Mouse (Mus musculus): Measurements from ENCODE around the gene Cdon. TPM values are rescaled to one million over a fixed set of nuclear protein-coding genes. Genes with fewer than 3 reads are reported as not detected.

The Cdon gene
- total RNA-seq, 1 experiment from 2014 or later = 22.1 TPM

GRCm38 (mm10) chr9:35438286-35439061 lies 17.5 kb downstream of the Cdon start:
- DNase-seq = no peak

DNA sequence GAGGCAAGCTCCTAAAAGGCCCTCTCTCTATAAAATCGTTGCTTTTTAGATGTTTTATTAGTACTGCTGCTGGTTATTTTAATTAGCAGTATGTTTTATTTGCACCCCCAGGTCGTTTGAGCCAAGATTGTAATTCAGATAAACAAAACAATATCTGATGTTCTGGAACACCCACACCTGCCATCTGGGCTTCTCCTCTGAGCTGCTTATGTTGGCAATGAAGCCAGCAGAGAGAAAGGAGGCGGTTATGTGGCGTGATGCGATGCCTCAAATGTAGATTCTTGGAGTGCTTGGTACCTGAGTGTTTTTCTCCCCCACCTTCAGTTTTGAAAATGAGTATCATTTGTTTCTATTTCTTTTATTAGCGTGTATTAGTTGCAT lies 18.1 kb downstream of the Cdon start:
- no peak for DNase-seq

GRCm38 (mm10) chr9:35439754-35440153 lies 18.8 kb downstream of the Cdon start:
- DNase-seq = no peak

GRCm38 (mm10) chr9:35442476-35442875 lies 21.5 kb downstream of the Cdon start:
- no peak for DNase-seq

GRCm38 (mm10) chr9:35443618-35444511 lies 22.9 kb downstream of the Cdon start:
- no peak for DNase-seq

DNA sequence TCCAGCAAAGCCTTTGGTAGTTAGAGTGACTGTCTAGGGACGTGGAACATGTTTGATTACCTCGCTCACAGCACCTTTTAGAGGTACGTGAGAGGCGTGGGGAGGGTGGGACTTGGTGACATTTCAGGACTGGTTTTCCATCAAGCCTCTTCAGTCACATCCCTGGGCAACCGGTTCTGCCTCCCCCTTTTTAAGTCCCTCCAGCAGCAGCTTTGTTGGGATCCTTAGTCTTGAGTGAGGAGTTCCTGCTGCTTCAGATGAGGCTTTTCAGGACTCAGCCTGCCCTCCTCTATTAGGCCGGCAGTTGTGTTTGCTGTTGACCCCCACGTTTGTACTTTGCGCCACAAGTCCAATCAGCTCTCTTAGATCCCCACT lies 23.6 kb downstream of the Cdon start:
- DNase-seq = no peak

DNA sequence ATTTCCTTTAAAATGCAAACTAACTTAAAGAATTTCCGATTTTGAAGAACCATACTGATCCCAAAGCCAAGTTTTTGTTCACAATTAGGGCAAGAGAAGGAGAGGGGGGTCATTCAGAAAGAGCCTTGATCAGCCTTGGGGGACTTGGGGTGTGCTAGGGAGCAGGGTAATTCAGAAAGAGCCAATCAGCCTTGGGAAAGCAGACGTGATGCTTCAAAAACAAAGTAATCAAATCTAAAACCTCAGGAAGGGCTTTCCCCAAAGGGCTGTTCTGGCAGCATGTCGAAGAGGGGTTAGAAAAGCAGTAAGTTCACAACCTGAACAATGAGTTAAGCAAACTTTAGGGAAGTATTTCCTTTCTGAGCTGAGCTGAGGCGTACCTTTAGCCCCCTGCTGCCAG lies 26.0 kb downstream of the Cdon start:
- no peak for DNase-seq

DNA sequence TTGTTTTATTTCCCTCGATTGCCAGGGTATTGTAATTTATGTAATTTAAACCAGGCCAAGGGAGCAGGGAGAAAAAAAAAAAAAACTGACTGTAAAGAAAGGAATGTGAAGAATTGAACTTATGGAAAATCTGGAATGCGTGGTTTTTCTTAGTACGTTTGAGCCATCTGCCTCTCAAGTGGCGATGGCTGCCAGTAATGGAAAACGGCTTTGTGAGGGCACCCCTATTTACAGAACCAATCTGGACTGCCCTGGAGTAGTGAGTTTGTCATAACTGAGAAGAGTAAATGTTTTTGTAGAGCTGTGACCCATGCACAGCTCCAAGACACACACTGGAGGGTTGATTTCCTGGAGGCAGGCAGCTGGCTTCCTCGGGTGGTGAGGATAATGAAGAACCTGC lies 32.4 kb downstream of the Cdon start:
- DNase-seq = no peak

DNA sequence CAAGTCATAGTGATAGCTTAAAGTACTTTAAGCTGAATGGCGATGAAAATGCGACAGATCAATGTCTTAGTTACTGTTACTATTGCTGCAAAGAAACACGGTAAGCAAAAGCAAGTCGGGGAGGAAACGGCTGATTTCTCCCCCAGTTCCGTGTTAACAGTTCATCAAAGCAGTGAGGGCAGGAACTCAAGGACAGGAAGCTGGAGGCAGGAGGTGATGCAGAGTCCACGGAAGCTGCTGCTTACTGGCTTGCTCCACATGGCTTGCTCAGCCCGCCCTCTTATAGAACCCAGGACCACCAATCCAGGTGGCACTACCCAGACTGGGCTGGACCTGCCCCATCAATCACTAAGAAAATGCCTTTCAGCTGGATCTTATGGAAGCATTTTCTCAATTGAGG lies 38.7 kb downstream of the Cdon start:
- DNase-seq = no peak

- peak; percentile 12 for DNase-seq
These were observed 46.4 kb downstream of the Cdon start for GRCm38 (mm10) chr9:35467264-35467817.

- DNase-seq = no peak
These were observed 48.0 kb downstream of the Cdon start for GRCm38 (mm10) chr9:35468913-35469312.

GRCm38 (mm10) chr9:35474104-35474724 lies 53.3 kb downstream of the Cdon start:
- DNase-seq = no peak

DNA sequence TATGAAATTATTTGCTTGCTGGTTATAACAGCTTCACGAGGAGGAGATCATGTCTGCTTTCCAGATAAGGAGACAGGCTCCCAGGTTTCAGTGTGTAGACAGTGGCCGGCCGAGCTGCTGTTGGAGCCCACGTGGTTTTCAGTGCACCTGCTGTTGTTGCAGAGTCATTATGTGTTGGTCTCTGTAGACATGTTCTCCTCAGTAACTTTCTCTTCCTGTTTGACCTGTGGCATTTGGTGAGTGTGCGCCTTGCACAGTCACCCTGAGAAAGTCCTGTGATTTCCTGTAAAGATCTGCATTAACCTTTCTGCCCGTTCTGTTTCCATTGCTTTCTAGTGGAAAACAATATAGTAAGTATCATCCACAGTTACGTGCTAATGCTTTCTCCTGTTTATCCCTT lies 54.5 kb downstream of the Cdon start:
- no peak for DNase-seq

DNA sequence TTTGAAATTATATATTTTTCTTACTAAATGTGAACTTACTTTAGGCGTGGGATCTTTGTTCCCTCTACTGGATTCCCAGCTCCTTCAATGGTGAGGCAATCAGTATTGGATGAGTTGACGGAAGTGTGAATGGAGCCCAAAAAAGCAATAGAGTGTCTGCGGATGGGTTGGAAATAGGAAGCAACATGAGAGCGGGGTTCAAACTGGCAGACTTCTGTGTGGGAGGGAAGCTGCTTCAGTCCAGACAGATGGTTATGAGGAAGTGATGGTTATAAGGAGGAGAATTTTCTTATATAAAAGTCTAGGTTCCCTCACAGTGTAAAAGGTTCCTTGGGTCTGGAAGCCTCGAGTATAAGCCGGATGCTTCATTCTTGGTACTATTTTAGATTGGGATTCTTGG lies 58.5 kb downstream of the Cdon start:
- DNase-seq = no peak

DNA sequence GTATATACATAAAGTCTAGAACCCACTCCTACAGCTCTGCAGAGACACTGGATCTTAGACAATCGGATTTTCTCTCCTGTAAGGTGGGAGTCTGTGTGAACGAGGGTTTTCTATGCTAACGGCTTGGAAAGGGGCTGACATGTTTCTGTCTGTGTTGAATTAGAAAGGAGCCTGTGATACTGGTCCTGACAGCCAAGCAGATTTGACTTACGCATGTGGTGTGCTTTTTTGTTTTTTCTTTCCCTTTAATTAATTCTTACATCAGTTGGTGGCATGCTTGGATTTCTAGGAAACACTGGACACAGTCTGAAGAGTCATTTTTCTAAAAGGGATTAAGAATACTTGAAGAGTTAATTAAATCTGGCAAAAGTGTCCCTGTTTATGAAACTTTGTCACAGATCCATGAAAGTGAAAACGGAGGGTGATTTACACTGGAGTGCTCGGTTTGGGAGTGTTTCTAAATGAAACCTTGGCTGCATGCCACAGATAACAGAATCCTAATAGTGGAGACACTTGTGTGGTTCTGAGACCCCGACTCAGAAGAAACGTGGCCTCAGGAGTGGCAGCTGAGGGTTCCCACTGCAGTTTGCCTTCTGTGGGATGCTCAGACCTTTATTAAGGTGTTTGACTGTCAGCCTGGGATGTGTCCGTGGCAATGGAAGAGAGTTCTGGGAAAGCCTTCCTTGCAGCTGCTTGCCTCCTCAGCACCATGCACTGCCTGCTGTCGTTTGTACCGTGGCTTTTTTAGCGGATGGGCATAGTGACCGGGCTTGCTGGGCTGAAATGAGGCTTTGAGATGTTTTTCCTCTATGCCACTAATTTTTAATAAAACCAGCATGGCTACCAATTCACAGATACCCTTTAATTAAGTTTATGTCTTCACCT lies 61.3 kb downstream of the Cdon start:
- no peak for DNase-seq

GRCm38 (mm10) chr9:35483949-35484348 lies 63.0 kb downstream of the Cdon start:
- DNase-seq = no peak

DNA sequence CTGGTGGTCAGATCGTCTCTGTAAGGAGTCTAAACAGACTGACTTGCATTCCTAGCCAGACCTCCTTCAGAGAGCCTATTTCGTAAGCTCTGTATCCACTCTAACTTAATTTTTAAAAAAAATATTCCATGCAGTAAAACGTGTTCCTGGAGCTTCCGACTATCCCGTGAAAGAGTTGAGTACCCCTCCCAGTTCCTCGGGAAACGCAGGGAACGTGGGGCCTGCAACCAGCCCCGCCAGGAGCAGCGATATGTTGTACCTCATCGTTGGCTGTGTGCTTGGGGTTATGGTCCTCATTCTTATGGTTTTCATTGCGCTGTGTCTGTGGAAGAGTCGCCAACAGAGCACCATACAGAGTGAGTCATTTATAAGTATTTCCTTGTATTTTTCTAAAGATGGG lies 65.7 kb downstream of the Cdon start:
- no peak for DNase-seq

GRCm38 (mm10) chr9:35488496-35488895 lies 67.6 kb downstream of the Cdon start:
- DNase-seq = no peak

GRCm38 (mm10) chr9:35491109-35491866 lies 70.4 kb downstream of the Cdon start:
- no peak for DNase-seq

- DNase-seq = no peak
These were observed 72.3 kb downstream of the Cdon start for GRCm38 (mm10) chr9:35493033-35493732.

Measured in adrenal gland, postnatal 14 days (tissue).